Mouse (Mus musculus) heart, postnatal 0 days (tissue): ENCODE measurements at regions not wholly inside any gene's neighbourhood (a gene's known extent, or its start where the extent isn't known, plus 50 kb on each side); places are given as distances from the start of the nearest gene placed in this dataset.
A peak's percentile ranks its signal among the peaks of the same experiment; 100 is the strongest.

Source experiments
- ATAC-seq: fragments of 200-750 bp; cut with Nextera tagmentation; 2 replicates; pipeline ENCODE4 v1.8.0; 2017; ENCODE audit warnings: low read depth, moderate number of reproducible peaks, moderate library complexity; ENCODE audit not compliant: insufficient read depth
- DNase-seq: peaks from one replicate; pipeline ENCODE4 v3.0.0-alpha.2; 2016; ENCODE audit warnings: low spot score
- H3K27ac ChIP-seq: fragments of 300-500 bp; sonication (generic); 2 replicates; pipeline ENCODE4 v1.5.1; 2014; ENCODE audit warnings: low read depth, mild to moderate bottlenecking
- H3K27me3 ChIP-seq: fragments of 300-500 bp; sonication (generic); 2 replicates; pipeline ENCODE4 v1.6.1; 2014; ENCODE audit warnings: low read length, mixed read lengths; ENCODE audit not compliant: control insufficient read depth, insufficient read depth
- H3K36me3 ChIP-seq: fragments of 300-500 bp; sonication (generic); replicated peaks from 2 replicates; pipeline ENCODE4 v1.6.1; 2014; ENCODE audit warnings: low read length, mixed read lengths; ENCODE audit not compliant: control insufficient read depth, insufficient read depth
- H3K4me1 ChIP-seq: fragments of 300-500 bp; sonication (generic); 2 replicates; pipeline ENCODE4 v1.6.1; 2014; ENCODE audit warnings: antibody characterized with exemption; ENCODE audit not compliant: control insufficient read depth, insufficient read depth
- H3K4me2 ChIP-seq: fragments of 300-500 bp; sonication (generic); 2 replicates; pipeline ENCODE4 v1.6.1; 2014; ENCODE audit warnings: low read depth, mild to moderate bottlenecking, low read length, moderate library complexity
- H3K4me3 ChIP-seq: fragments of 300-500 bp; sonication (generic); 2 replicates; pipeline ENCODE4 v1.5.1; 2014; ENCODE audit warnings: low read depth, low read length
- H3K9ac ChIP-seq: fragments of 300-500 bp; sonication (generic); replicated peaks from 2 replicates; pipeline ENCODE4 v1.6.1; 2014; ENCODE audit warnings: low read depth, low read length, mixed read lengths
- H3K9me3 ChIP-seq: fragments of 300-500 bp; sonication (generic); replicated peaks from 2 replicates; pipeline ENCODE4 v1.6.1; 2016; ENCODE audit warnings: low read length; ENCODE audit not compliant: control insufficient read depth
- CTCF ChIP-seq: IDR thresholded peaks from 2 replicates; pipeline ENCODE4 v1.5.1; 2016; ENCODE audit warnings: antibody characterized with exemption, control low read depth, low read depth
- EP300 ChIP-seq: IDR thresholded peaks from 2 replicates; pipeline ENCODE4 v1.6.1; 2016; ENCODE audit warnings: antibody characterized with exemption, low read depth
- WGBS: fragments of 180-500 bp; shearing (Covaris S2); extraction: QIAGEN DNeasy Blood & Tissue Kit; methylation state at CpG from one replicate; pipeline ENCODE4 v1.1.7; 2014; 5-methylcytosine and 5-hydroxymethylcytosine counted together

DNA sequence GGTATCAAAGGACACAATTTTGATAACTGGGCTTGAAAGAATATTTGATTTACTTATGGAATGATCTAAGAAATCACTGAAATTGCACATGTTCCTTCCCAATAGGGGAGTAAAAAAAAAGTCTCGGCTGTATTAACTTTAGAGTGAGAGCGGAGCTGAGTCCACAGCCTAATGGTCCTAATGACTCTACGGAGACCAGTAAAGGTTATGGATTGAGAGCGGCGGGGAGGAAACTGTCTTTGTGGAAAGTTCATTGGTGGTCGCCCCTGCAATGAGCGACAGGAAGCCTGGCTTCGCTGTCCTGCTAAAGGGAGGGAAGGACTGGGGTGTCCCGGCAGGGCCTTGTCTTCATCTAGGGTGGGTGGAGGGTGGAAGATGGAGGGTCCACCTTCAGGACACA lies 84.5 kb upstream of the Foxb1 start:
- no peak for DNase-seq
- WGBS, result 69% methylated on average over 9 of the region's 9 CpGs
- H3K4me2 ChIP-seq, result no peak overlapping the region
- H3K9me3 ChIP-seq, result no peaks in the 10 kb centered on the region
- H3K36me3 ChIP-seq, result no peaks in the 10 kb centered on the region
- no peaks in the 10 kb centered on the region for H3K27me3 ChIP-seq
- H3K4me1 ChIP-seq, result no peaks in the 10 kb centered on the region
- no peak for ATAC-seq
- H3K27ac ChIP-seq, result no peak overlapping the region
- H3K9ac ChIP-seq, result no peak overlapping the region
- no peak overlapping the region for H3K4me3 ChIP-seq
- no peak for TF ChIP-seq CTCF
- no peak for TF ChIP-seq EP300

- Histone ChIP-seq H3K4me3 (no peak overlapping the region), H3K4me2 (no peak overlapping the region), H3K9ac (no peak overlapping the region), H3K4me1 (no peaks in the 10 kb centered on the region), H3K9me3 (no peaks in the 10 kb centered on the region), H3K27ac (no peak overlapping the region), H3K36me3 (no peaks in the 10 kb centered on the region), H3K27me3 (no peaks in the 10 kb centered on the region)
- DNase-seq (peak; percentile 9), ATAC-seq (no peak)
- 87% methylated on average over 7 of the region's 7 CpGs for WGBS
- TF ChIP-seq EP300, result no peak
- no peak for TF ChIP-seq CTCF
These were observed 95.9 kb upstream of the Foxb1 start for GRCm38 (mm10) chr9:69856621-69857020.

- Histone ChIP-seq H3K9me3 (no peaks in the 10 kb centered on the region), H3K4me3 (no peak overlapping the region), H3K27ac (no peak overlapping the region), H3K4me1 (no peaks in the 10 kb centered on the region), H3K9ac (no peak overlapping the region), H3K4me2 (no peak overlapping the region), H3K36me3 (no peaks in the 10 kb centered on the region), H3K27me3 (no peaks in the 10 kb centered on the region)
- WGBS, result 65% methylated on average over 3 of the region's 3 CpGs
- no peak for ATAC-seq
- no peak for TF ChIP-seq CTCF
- TF ChIP-seq EP300, result no peak
- no peak for DNase-seq
These were observed 97.9 kb upstream of the Foxb1 start for GRCm38 (mm10) chr9:69858619-69859018.

GRCm38 (mm10) chr9:69870182-69870581 lies 109.4 kb upstream of the Foxb1 start:
- no peak overlapping the region for H3K4me3 ChIP-seq
- no peak for DNase-seq
- no peaks in the 10 kb centered on the region for H3K36me3 ChIP-seq
- no peak overlapping the region for H3K27ac ChIP-seq
- H3K9me3 ChIP-seq, result no peaks in the 10 kb centered on the region
- ATAC-seq, result no peak
- no peak overlapping the region for H3K4me2 ChIP-seq
- no peak overlapping the region for H3K9ac ChIP-seq
- TF ChIP-seq CTCF (no peak), EP300 (no peak)
- 73% methylated on average over 4 of the region's 4 CpGs for WGBS
- no peaks in the 10 kb centered on the region for H3K4me1 ChIP-seq
- no peaks in the 10 kb centered on the region for H3K27me3 ChIP-seq

GRCm38 (mm10) chr9:69886351-69886750 lies 102.9 kb upstream of the Bnip2 start:
- H3K9ac ChIP-seq, result no peak overlapping the region
- no peak overlapping the region for H3K4me3 ChIP-seq
- 37% methylated on average over 5 of the region's 5 CpGs for WGBS
- H3K4me2 ChIP-seq, result no peak overlapping the region
- peaks cover 8% of the 10 kb centered on the region; the same call in 1 of the 2 replicates for H3K4me1 ChIP-seq
- H3K27ac ChIP-seq, result no peak overlapping the region
- H3K27me3 ChIP-seq, result no peaks in the 10 kb centered on the region
- H3K9me3 ChIP-seq, result no peaks in the 10 kb centered on the region
- TF ChIP-seq CTCF (no peak), EP300 (no peak)
- ATAC-seq, result no peak
- no peaks in the 10 kb centered on the region for H3K36me3 ChIP-seq
- peak; percentile 17 for DNase-seq

GRCm38 (mm10) chr9:69898016-69898415 lies 91.2 kb upstream of the Bnip2 start:
- Histone ChIP-seq H3K4me2 (no peak overlapping the region), H3K4me1 (no peaks in the 10 kb centered on the region), H3K27ac (no peak overlapping the region), H3K36me3 (no peaks in the 10 kb centered on the region), H3K4me3 (no peak overlapping the region), H3K9ac (no peak overlapping the region), H3K27me3 (peaks cover 5% of the 10 kb centered on the region; the same call in 1 of the 2 replicates), H3K9me3 (no peaks in the 10 kb centered on the region)
- TF ChIP-seq EP300, result no peak
- TF ChIP-seq CTCF, result no peak
- WGBS, result 51% methylated on average over 10 of the region's 10 CpGs
- DNase-seq, result no peak
- no peak for ATAC-seq
